Mouse (Mus musculus) intestine, embryonic 15.5 days (tissue): Measurements from ENCODE around the gene Uggt2. TPM values are rescaled to one million over a fixed set of nuclear protein-coding genes. Genes with fewer than 3 reads are reported as not detected.

Source experiments
- ATAC-seq: fragments of 200-750 bp; cut with Nextera tagmentation; 2 replicates; pipeline ENCODE4 v1.8.0; 2017; ENCODE audit warnings: moderate TSS enrichment, moderate library complexity
- H3K27ac ChIP-seq: fragments of 300-500 bp; sonication (generic); 2 replicates; pipeline ENCODE4 v1.5.1; 2015; ENCODE audit warnings: mild to moderate bottlenecking, inconsistent platforms
- H3K27me3 ChIP-seq: fragments of 300-500 bp; sonication (generic); replicated peaks from 2 replicates; pipeline ENCODE4 v1.6.1; 2015; ENCODE audit warnings: inconsistent platforms
- H3K36me3 ChIP-seq: fragments of 300-500 bp; sonication (generic); 2 replicates; pipeline ENCODE4 v1.6.1; 2015; ENCODE audit warnings: inconsistent platforms
- H3K4me1 ChIP-seq: fragments of 300-500 bp; sonication (generic); replicated peaks from 2 replicates; pipeline ENCODE4 v1.6.1; 2015; ENCODE audit warnings: inconsistent platforms
- H3K4me2 ChIP-seq: fragments of 300-500 bp; sonication (generic); replicated peaks from 2 replicates; pipeline ENCODE4 v1.6.1; 2015; ENCODE audit warnings: mild to moderate bottlenecking, inconsistent platforms
- H3K4me3 ChIP-seq: fragments of 300-500 bp; sonication (generic); replicated peaks from 2 replicates; pipeline ENCODE4 v1.5.1; 2015; ENCODE audit warnings: inconsistent platforms
- H3K9ac ChIP-seq: fragments of 300-500 bp; sonication (generic); 2 replicates; pipeline ENCODE4 v1.6.1; 2015; ENCODE audit warnings: inconsistent platforms
- H3K9me3 ChIP-seq: fragments of 300-500 bp; sonication (generic); 2 replicates; pipeline ENCODE4 v1.6.1; 2016; ENCODE audit warnings: inconsistent platforms
- WGBS: fragments of 180-500 bp; shearing (Covaris S2); methylation state at CpG from one replicate; pipeline ENCODE4 v1.1.7; 2015; 5-methylcytosine and 5-hydroxymethylcytosine counted together
- polyA plus RNA-seq: library from polyadenylated mRNA; unstranded; fragments of >200 nt; fragmentation: Nextera tagmentation; extraction: Ambion mirVana; gene quantifications from 2 replicates; pipeline ENCODE4 v1.2.1, GENCODE M21; 2015

Gene Uggt2
- polyA plus RNA-seq, 1 experiment from 2014 or later: 7.9 TPM

GRCm38 (mm10) chr14:119107591-119107990, 8.4 kb upstream of the Uggt2 start:
- H3K9ac ChIP-seq: no peak overlapping the region
- H3K36me3 ChIP-seq: no peaks in the 10 kb centered on the region
- no peaks in the 10 kb centered on the region for H3K9me3 ChIP-seq
- H3K4me3 ChIP-seq: no peak overlapping the region
- ATAC-seq: no peak
- 91% methylated on average over 8 of the region's 8 CpGs for WGBS
- no peaks in the 10 kb centered on the region for H3K4me1 ChIP-seq
- no peak overlapping the region for H3K27ac ChIP-seq
- no peaks in the 10 kb centered on the region for H3K27me3 ChIP-seq
- no peak overlapping the region for H3K4me2 ChIP-seq

GRCm38 (mm10) chr14:119099570-119099891, 301 bp upstream of the Uggt2 start:
- Histone ChIP-seq H3K4me3 (peak overlapping the region; percentile 85), H3K4me1 (peaks cover 4% of the 10 kb centered on the region; the same call in 1 of the 2 replicates), H3K9me3 (no peaks in the 10 kb centered on the region), H3K4me2 (peak overlapping the region; percentile 95), H3K27ac (peak overlapping the region; percentile 64), H3K27me3 (no peaks in the 10 kb centered on the region), H3K36me3 (no peaks in the 10 kb centered on the region), H3K9ac (peak overlapping the region; percentile 79)
- ATAC-seq: no peak; the same call in none of the 2 replicates
- 1% methylated on average over 13 of the region's 13 CpGs for WGBS

GRCm38 (mm10) chr14:119061811-119062210, 37.4 kb downstream of the Uggt2 start:
- Histone ChIP-seq H3K4me3 (no peak overlapping the region), H3K4me1 (no peaks in the 10 kb centered on the region), H3K36me3 (no peaks in the 10 kb centered on the region), H3K4me2 (no peak overlapping the region), H3K27me3 (no peaks in the 10 kb centered on the region), H3K9me3 (no peaks in the 10 kb centered on the region), H3K27ac (no peak overlapping the region), H3K9ac (no peak overlapping the region)
- no peak for ATAC-seq
- 92% methylated on average over 1 of the region's 1 CpGs for WGBS

- Histone ChIP-seq H3K27ac (no peak overlapping the region), H3K4me3 (no peak overlapping the region), H3K9ac (no peak overlapping the region), H3K9me3 (no peaks in the 10 kb centered on the region), H3K4me2 (no peak overlapping the region), H3K4me1 (no peaks in the 10 kb centered on the region), H3K27me3 (no peaks in the 10 kb centered on the region), H3K36me3 (no peaks in the 10 kb centered on the region)
- 98% methylated on average over 2 of the region's 2 CpGs for WGBS
- ATAC-seq: no peak
These were observed 38.5 kb downstream of the Uggt2 start for GRCm38 (mm10) chr14:119060682-119061081.

GRCm38 (mm10) chr14:119057014-119057413, 42.2 kb downstream of the Uggt2 start:
- Histone ChIP-seq H3K36me3 (no peaks in the 10 kb centered on the region), H3K27ac (no peak overlapping the region), H3K4me3 (no peak overlapping the region), H3K9ac (no peak overlapping the region), H3K4me1 (no peaks in the 10 kb centered on the region), H3K4me2 (no peak overlapping the region), H3K27me3 (no peaks in the 10 kb centered on the region), H3K9me3 (no peaks in the 10 kb centered on the region)
- 93% methylated on average over 4 of the region's 4 CpGs for WGBS
- no peak for ATAC-seq

- Histone ChIP-seq H3K4me3 (no peak overlapping the region), H3K27ac (no peak overlapping the region), H3K36me3 (no peaks in the 10 kb centered on the region), H3K9me3 (no peaks in the 10 kb centered on the region), H3K4me1 (no peaks in the 10 kb centered on the region), H3K4me2 (no peak overlapping the region), H3K27me3 (no peaks in the 10 kb centered on the region), H3K9ac (no peak overlapping the region)
- 98% methylated on average over 1 of the region's 1 CpGs for WGBS
- ATAC-seq: no peak
These were observed 46.3 kb downstream of the Uggt2 start for GRCm38 (mm10) chr14:119052969-119053368.

- Histone ChIP-seq H3K27me3 (no peaks in the 10 kb centered on the region), H3K4me1 (no peaks in the 10 kb centered on the region), H3K27ac (no peak overlapping the region), H3K4me2 (no peak overlapping the region), H3K9ac (no peak overlapping the region), H3K36me3 (no peaks in the 10 kb centered on the region), H3K9me3 (no peaks in the 10 kb centered on the region), H3K4me3 (no peak overlapping the region)
- no peak for ATAC-seq
- WGBS: 94% methylated on average over 3 of the region's 3 CpGs
These were observed 46.9 kb downstream of the Uggt2 start for GRCm38 (mm10) chr14:119052361-119052760.

GRCm38 (mm10) chr14:119043765-119044164, 55.5 kb downstream of the Uggt2 start:
- H3K36me3 ChIP-seq: no peaks in the 10 kb centered on the region
- no peak overlapping the region for H3K9ac ChIP-seq
- no peak overlapping the region for H3K4me2 ChIP-seq
- no peak overlapping the region for H3K4me3 ChIP-seq
- H3K27ac ChIP-seq: no peak overlapping the region
- ATAC-seq: no peak
- no peaks in the 10 kb centered on the region for H3K4me1 ChIP-seq
- no peaks in the 10 kb centered on the region for H3K27me3 ChIP-seq
- WGBS: 72% methylated on average over 7 of the region's 7 CpGs
- no peaks in the 10 kb centered on the region for H3K9me3 ChIP-seq

- Histone ChIP-seq H3K27me3 (no peaks in the 10 kb centered on the region), H3K9ac (no peak overlapping the region), H3K27ac (no peak overlapping the region), H3K4me2 (no peak overlapping the region), H3K4me3 (no peak overlapping the region), H3K4me1 (no peaks in the 10 kb centered on the region), H3K9me3 (no peaks in the 10 kb centered on the region), H3K36me3 (0 out of 2 replicates have a peak, but pooled peaks cover 4% of the 10 kb centered on the region)
- WGBS: 63% methylated on average over 1 of the region's 1 CpGs
- ATAC-seq: 0 out of 2 replicates have a peak, but pooled peaks have one; percentile 39
These were observed 59.0 kb downstream of the Uggt2 start for GRCm38 (mm10) chr14:119040253-119040652.

- 72% methylated on average over 3 of the region's 3 CpGs for WGBS
- no peak for ATAC-seq
- Histone ChIP-seq H3K4me2 (no peak overlapping the region), H3K27ac (no peak overlapping the region), H3K9ac (no peak overlapping the region), H3K36me3 (peaks cover 10% of the 10 kb centered on the region; the same call in 1 of the 2 replicates), H3K9me3 (no peaks in the 10 kb centered on the region), H3K4me3 (no peak overlapping the region), H3K4me1 (no peaks in the 10 kb centered on the region), H3K27me3 (no peaks in the 10 kb centered on the region)
These were observed 61.5 kb downstream of the Uggt2 start for GRCm38 (mm10) chr14:119037755-119038154.

GRCm38 (mm10) chr14:119037076-119037683, 62.0 kb downstream of the Uggt2 start:
- no peak overlapping the region for H3K9ac ChIP-seq
- no peaks in the 10 kb centered on the region for H3K9me3 ChIP-seq
- no peaks in the 10 kb centered on the region for H3K4me1 ChIP-seq
- 90% methylated on average over 12 of the region's 12 CpGs for WGBS
- H3K27ac ChIP-seq: no peak overlapping the region
- no peaks in the 10 kb centered on the region for H3K27me3 ChIP-seq
- H3K36me3 ChIP-seq: peaks cover 10% of the 10 kb centered on the region; the same call in 1 of the 2 replicates
- no peak overlapping the region for H3K4me2 ChIP-seq
- no peak overlapping the region for H3K4me3 ChIP-seq
- no peak for ATAC-seq

GRCm38 (mm10) chr14:119027675-119028253, 71.5 kb downstream of the Uggt2 start:
- no peak overlapping the region for H3K9ac ChIP-seq
- no peak overlapping the region for H3K4me2 ChIP-seq
- H3K27ac ChIP-seq: no peak overlapping the region
- no peaks in the 10 kb centered on the region for H3K9me3 ChIP-seq
- WGBS: 57% methylated on average over 2 of the region's 2 CpGs
- no peak overlapping the region for H3K4me3 ChIP-seq
- H3K36me3 ChIP-seq: 0 out of 2 replicates have a peak, but pooled peaks cover 2% of the 10 kb centered on the region
- H3K4me1 ChIP-seq: no peaks in the 10 kb centered on the region
- no peaks in the 10 kb centered on the region for H3K27me3 ChIP-seq
- no peak for ATAC-seq

- peak; percentile 73 for ATAC-seq
- Histone ChIP-seq H3K9me3 (no peaks in the 10 kb centered on the region), H3K4me2 (no peak overlapping the region), H3K27me3 (no peaks in the 10 kb centered on the region), H3K27ac (no peak overlapping the region), H3K9ac (no peak overlapping the region), H3K36me3 (0 out of 2 replicates have a peak, but pooled peaks cover 2% of the 10 kb centered on the region), H3K4me3 (no peak overlapping the region), H3K4me1 (no peaks in the 10 kb centered on the region)
- 43% methylated on average over 4 of the region's 4 CpGs for WGBS
These were observed 72.1 kb downstream of the Uggt2 start for GRCm38 (mm10) chr14:119027130-119027529.
